Mouse (Mus musculus) CH12.LX (cell line): ENCODE measurements around the gene Nol4l.

Experiments used
- EP300 ChIP-seq: IDR thresholded peaks from 2 replicates; pipeline ENCODE4 v1.6.1; 2011; ENCODE audit warnings: low read length, improper control_type of control experiment
- MAX ChIP-seq: IDR thresholded peaks from 2 replicates; pipeline ENCODE4 v1.6.1; 2011; ENCODE audit warnings: low read length, improper control_type of control experiment

GRCm38 (mm10) chr2:153576150-153576549, 46.4 kb upstream of the Nol4l start:
- TF ChIP-seq EP300 (no peak), MAX (no peak)
